Mouse (Mus musculus) adrenal gland (tissue): ENCODE results near the gene Dnajc28.

Experiments
- intact Hi-C: fragments of 180-260 bp; cut with DNase I; formaldehyde crosslinking; loops from one replicate; pipeline ENCODE4 v1.15.1; 2025
- long read RNA-seq, 2 experiments: library from polyadenylated mRNA; unstranded; transcript quantifications; one replicate each; pipeline ENCODE4 v2.0.0; 2020; ENCODE audit warnings: borderline replicate concordance in 1 of 2; ENCODE audit not compliant: insufficient replicate concordance in 1 of 2

Gene Dnajc28
- long read RNA-seq, experiment 1, transcript Dnajc28-201 (2 exons, 3,368 nt): major isoform, 5 of 6 reads
- long read RNA-seq, experiment 1, partial matches to known transcripts: 0 of 6 reads
- long read RNA-seq, experiment 1, other reads (novel, unspliced or antisense): 1 of 6 reads
- long read RNA-seq, experiment 2, partial matches to known transcripts: 0 of 4 reads
- long read RNA-seq, experiment 2, other reads (novel, unspliced or antisense): 1 of 4 reads

DNA sequence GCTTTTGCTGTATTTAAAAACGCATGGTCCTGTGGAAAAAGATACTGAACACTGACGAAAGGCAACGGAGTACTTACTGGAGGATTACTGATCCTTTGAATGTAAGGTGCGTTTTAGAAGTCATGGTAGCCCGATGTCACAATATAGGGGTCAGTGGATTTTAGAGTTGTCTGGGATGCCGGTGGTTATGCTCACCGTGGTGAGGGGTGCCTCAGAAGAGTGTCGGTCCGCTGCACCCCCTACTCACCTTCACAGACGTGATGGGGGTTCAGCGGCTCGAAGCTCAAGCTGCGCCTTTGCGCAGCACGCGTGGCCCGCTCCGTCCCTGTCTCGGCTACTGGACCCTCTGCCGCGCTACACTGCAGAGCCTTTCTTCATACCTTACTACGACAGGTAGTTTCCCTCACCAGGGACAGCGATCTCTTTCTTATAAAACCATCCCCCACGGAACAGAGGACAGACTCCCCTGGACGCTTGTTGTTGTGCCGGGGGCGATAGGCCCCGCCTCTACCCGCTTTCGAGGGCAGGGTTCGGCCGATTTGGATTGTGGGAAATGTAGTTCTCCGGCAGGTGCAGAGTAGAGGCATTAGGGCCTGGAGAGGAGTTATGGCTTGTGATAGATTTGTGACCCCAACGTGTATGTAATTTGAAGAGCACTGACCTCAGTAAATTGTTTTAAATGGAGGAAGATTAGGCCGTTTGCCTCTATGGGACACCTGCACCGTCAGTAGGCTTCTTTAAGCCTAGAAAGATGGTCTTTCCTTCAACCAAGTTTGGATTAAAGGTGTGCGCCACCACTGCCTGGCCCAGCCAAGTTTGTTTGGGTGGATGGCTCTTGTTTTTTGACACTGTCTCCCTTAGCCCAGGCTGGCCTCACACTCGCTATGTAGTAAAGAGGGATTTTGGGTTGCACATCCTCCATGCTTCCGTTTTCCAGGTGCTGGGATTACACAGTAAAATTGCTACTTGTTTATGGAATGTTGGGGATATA, at the start of gene Dnajc28:
Gene Dnajc28 (minus strand): TSS at position 516 of the 991 bp plus-strand sequence.
- intact Hi-C loops: no loop called here

DNA sequence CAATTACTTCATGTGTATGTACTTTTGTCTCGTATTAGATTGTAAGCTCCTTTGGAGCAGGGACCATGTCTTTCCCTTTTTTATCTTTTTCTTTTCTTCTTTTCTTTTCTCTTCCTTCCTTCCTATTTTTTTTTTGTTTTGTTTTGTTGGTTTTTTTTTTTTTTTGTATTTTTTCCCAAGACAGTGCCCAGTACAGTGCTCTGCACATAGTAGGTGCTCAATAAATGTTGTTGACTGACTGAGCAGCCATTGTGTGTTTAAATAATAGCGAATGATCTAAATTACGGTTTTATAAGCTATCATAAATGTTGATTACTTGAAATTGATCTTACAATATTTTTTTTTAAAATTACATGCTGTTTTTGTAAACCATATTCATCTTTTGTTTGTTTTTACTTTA, 45.0 kb upstream of the Dnajc28 start:
- intact Hi-C loops: no loop called here

DNA sequence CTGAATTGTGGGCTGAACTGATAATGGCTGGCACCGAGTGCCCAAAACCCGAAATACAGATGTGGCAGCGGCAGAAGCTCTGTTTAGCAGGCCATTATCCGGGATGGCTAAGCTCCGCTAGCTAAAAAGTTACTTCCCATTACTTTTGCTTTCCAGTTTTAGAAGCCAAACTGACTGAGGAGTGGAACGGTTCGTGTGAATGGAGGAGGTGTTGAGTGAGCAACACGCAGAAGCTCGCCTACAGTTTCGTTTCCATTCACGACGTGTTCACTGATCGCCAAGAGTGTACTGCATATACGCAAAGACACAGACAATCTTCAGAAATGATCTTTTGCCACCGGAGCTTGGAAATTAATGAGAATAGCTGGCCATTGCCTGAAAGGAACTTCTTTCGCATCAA, 43.5 kb upstream of the Dnajc28 start:
- intact Hi-C loops: no loop called here

DNA sequence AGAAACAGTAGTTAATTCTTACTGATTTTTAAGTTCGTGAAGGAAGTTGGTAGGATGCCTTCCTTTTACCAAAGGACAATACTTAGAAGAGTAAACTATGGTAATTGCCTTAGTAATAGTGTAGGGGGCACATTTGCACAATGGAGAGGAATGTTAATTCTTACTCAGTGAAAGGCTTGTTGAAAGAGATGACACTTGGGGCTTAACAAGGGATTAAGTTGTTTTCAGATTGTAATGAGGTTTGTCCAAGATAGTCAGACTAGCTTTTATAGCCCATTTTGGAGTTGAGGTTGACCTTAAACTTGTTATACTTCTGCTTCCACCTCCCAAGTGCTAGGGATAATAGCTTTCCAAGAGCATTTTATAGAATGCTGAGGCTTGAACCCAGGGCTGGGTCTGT, 42.6 kb upstream of the Dnajc28 start:
- intact Hi-C loops: no loop called here

DNA sequence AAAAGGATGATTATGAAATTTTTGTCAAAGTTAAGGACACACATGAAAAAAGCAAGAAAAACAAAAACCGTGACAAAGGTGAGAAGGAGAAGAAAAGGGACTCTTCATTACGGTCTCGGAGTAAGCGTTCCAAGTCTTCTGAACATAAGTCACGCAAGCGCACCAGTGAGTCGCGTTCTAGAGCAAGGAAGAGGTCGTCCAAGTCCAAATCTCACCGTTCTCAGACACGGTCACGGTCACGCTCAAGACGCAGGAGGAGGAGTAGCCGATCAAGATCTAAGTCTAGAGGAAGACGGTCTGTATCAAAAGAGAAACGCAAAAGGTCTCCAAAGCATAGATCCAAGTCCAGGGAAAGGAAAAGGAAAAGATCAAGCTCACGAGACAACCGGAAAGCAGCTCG, 41.0 kb upstream of the Dnajc28 start:
- intact Hi-C loops: no loop called here

DNA sequence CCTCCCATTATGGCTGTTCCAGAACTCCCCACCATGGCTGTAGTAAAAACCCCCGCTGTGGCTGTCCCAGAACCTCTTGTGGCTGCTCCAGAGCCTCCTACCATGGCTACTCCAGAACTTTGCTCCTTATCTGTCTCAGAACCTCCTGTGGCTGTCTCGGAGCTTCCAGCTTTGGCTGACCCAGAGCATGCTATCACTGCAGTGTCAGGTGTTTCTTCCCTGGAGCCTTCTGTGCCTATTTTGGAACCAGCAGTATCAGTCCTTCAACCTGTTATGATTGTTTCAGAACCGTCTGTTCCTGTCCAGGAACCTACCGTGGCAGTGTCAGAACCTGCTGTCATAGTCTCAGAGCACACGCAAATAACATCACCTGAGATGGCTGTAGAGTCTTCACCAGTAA, 39.6 kb upstream of the Dnajc28 start:
- intact Hi-C loops: no loop called here

DNA sequence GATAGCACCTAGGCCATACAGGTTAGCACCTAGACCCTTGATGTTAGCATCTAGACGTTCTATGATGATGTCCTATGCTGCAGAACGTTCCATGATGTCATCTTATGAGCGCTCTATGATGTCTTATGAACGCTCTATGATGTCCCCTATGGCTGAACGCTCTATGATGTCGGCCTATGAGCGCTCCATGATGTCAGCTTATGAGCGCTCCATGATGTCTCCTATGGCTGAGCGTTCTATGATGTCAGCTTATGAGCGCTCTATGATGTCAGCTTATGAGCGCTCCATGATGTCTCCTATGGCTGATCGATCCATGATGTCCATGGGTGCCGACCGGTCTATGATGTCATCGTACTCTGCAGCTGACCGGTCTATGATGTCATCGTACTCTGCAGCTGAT, 38.5 kb upstream of the Dnajc28 start:
- intact Hi-C loops: no loop called here

DNA sequence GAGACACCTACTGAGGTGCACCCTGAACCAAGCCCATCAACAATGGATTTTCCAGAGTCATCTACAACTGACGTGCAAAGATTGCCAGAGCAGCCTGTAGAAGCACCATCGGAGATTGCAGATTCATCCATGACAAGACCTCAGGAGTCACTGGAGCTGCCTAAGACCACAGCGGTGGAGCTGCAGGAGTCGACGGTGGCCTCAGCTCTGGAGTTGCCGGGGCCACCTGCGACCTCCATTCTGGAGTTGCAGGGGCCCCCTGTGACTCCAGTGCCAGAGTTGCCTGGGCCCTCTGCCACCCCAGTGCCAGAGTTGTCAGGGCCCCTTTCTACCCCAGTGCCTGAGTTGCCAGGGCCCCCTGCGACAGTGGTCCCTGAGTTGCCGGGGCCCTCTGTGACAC, 36.5 kb upstream of the Dnajc28 start:
- intact Hi-C loops: no loop called here

DNA sequence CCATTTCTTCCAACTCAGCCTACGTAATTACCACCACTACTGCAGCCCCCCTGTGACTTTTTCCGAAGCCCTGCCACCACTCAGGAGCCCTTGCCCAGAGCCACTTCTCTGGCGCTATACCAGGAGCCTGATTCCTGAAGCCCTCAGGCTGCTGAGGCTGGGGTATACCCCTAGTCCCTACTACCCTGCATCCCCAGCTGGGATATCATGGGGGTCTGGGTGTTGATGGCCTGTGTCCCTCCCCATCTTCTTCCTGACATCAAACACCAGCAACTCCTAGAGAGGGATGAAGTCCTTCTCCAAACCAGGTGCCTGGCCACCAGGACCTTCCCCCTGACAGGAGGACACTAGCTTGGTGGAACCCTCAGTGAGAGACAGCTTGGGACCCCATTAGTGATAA, 33.4 kb upstream of the Dnajc28 start:
- intact Hi-C loops: no loop called here

DNA sequence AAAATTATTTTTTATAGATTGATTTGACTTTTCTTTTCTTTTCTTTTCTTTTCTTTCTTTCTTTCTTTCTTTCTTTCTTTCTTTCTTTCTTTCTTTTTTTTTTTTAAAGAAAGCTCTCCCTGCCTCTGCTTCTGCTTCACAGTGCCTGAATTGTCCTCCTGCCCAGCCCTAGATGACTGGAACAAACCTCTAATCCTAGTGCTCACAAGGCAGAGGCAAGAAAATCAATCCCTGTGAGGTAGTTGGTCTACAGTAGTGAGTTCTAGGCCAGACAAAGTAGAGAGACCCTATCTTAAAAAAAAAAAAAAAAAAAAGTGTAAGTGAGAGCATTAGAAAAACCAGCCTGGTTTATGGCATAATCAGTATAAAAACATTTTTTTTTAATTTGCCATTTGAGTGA, 31.0 kb upstream of the Dnajc28 start:
- intact Hi-C loops: loop anchor here (5.0 kb wide), 1 partner anchor 52 kb away; the partner anchor contains the start of gene Tmem50b

DNA sequence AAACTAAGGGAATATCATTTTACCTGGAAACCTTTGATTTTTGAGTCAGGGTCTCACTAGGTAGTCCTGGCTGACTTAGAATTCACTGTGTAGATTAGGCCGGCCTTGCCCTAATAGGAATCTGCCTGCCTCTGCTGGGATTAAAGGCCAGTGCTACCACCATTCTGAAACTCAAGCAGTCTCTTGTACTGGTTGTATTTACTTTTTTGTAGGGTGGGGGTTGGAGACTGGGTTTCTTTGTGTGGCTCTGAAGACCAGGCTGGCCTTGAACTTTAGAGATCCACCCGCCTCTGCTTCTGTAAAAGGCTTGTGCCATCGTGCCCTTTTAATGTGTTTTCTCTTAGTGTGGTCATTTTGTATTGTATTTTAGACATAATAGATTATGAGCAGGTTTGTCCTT, 30.4 kb upstream of the Dnajc28 start:
- intact Hi-C loops: loop anchor here (5.0 kb wide), 1 partner anchor 52 kb away; the partner anchor contains the start of gene Tmem50b

DNA sequence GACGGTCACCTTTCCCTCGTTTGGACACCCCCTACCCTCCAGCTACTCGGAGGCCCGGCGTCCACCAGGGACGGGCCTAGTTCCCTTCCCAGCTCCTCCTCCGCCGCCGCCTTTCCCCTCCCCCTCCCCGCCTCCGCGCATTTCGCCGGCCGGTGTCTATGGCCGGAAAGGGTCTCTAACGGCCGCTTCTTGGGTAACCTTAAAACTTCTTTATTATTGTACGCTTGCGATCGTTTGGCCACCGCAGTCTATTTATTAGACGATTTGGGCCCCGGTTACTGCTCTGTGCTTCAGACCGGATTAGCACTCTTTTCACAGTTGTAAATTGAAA, 29.4 kb upstream of the Dnajc28 start:
- intact Hi-C loops: loop anchor here (5.0 kb wide), 1 partner anchor 51 kb away; the partner anchor contains the start of gene Tmem50b

DNA sequence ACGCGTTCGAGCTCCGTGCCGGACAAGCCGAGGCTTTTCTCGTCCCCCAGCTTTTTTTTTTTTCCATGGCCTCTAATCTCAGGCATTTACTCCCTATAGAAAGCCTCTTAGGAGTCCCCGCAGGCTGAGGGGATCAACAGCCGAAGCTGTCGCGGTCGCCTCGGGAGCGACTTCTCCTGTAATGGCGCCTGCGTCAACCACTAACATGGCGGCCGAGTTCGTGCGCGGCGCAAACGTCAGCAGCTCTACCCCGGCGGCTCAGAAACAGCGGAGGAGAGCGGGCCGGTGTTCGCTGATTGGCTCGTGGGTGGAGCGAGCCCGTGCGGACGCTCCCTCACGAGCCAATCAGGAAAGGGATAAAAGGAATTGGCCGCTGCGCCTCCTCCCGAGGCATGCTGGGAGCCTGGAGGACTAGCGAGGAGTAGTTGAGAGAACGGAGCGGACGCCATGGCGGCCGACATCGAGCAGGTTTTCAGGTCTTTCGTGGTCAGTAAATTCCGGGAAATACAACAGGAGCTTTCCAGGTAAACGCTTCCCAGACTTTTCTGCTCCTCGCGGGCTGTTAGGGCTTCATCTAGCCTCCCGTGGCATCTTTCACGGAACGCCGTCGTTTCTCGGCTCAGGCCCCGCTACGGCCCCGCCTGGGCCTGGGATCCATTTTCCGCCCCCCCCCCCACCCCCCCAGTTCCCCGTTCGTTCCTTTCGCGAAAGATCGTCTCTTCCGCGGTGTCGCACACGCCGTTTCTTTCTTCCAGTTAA, 28.8 kb upstream of the Dnajc28 start, which contains the start of gene Son:
Gene Son (plus strand): TSS at position 46 of the 759 bp plus-strand sequence.
- intact Hi-C loops: loop anchor here (5.0 kb wide), 1 partner anchor 50 kb away; the partner anchor contains the start of gene Tmem50b

DNA sequence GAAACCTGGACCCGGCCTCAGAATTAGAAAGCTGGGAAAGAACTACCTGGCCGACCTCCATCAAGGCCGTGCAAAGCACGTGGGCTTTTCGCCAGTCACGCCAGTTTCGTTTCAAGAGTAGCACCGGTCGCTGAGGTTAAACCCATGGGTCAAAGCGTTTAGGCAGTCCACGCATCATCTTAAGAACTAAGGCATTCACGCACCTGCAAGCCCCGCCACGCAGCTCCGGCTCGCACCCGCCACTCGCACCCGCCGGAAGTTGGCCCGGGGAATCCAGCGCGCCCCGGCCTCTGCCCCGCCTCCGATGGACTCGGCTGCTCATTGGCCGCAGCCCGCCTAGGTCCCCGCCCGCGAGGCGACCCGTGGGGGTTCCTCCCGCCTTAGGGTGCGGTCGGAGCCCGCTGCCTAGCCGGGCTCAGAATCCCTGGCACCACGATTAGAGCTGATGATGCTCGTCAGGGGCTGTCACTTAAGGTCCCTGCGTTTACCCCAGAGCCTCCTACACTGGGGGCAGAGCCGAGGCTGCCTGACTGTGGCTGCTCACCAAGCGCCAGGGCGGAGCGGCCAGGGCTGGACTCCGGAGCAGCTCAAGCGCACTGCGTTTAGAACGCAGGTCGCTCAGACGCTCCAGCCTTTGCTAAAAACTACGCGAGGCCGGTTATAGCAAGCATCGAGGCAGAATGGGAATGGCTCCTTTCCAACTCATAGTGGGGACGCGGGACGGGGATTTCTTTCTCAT, 28.0 kb upstream of the Dnajc28 start, which contains the start of gene Gart:
Gene Gart (minus strand): TSS at position 272 of the 739 bp plus-strand sequence.
- intact Hi-C loops: loop anchor here (5.0 kb wide), 1 partner anchor 50 kb away; the partner anchor contains the start of gene Tmem50b

DNA sequence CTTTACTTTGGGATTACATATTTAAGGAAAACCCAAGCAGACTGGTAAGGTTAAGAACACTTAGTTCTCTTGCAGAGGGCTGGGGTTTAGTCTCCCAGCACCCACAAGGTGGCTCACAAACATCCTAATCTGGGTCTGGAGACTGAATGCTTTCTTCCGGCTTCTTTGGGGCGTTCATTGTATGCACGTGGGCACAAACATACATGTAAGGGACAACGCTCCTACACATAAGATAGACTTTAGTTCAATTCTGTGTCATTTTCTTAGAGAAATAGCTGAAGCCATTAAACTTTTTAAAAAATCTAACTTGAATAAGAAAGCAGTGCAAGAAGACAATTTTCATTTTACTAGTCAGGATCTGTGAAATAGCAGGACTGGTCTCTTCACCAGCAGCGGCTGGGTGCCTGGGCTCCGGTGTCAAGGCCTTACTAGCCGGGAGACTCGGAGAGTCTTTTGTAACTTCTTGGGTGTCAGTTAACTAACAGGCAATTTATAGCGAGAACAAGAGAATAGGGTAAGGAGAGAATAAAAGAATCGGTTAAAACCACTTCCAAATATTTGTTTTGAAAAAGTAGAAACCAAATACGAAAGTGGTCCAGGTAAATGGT, 27.3 kb upstream of the Dnajc28 start:
- intact Hi-C loops: loop anchor here (5.0 kb wide), 1 partner anchor 49 kb away; the partner anchor contains the start of gene Tmem50b

DNA sequence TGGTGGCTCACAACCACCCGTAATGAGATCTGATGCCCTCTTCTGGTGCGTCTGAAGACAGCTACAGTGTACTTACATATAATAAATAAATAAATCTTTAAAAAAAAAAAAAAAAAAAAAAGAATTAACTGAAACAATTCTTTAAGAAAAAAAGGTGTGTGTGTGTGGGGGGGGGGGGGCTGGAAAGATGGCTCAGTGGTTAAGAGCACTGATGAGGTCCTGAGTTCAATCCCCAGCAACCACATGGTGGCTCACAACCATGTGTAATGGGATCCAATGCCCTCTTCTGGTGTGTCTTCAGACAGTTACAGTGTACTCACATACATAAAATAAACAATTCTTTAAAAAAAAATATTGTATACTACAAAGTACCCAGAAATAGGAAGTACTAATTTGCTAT, 26.6 kb upstream of the Dnajc28 start:
- intact Hi-C loops: loop anchor here (5.0 kb wide), 1 partner anchor 48 kb away; the partner anchor contains the start of gene Tmem50b

DNA sequence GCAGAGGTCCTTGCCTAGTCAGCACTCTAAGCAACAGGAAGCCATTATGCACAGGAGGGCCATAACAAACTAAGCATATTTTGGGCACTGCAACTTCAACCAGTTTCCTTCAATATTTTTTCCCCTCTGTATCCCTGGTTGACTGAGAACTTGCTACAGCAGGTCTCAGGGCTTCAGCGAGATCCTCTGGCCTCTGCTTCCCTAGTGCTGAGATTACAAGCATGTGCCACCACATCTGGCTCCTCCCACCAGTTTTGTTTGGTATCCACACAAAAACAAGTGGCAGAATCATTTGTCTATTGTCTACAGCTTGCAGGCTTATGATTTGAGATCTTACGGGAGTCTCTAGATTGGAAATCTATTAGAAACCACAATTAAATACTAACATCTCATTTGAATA, 26.1 kb upstream of the Dnajc28 start:
- intact Hi-C loops: loop anchor here (5.0 kb wide), 1 partner anchor 48 kb away; the partner anchor contains the start of gene Tmem50b

DNA sequence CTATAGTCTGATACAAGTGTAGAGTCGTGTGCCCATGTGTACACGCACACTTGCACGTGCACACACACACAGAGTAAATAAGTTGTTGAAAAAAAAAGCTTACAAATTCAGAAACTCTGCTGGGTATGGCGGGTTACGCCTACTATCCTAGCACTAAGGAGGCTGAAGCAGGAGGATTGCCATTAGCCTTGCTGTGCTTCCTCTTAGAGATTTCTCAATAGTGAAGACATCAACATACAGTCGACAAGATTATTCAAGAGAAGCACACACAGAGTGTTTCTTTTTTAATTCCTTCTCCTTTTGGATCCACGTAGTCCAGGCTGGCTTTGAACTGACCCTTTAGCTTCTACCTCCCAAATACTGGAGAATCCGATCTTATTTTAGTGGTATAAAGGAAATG, 21.3 kb upstream of the Dnajc28 start:
- intact Hi-C loops: no loop called here

DNA sequence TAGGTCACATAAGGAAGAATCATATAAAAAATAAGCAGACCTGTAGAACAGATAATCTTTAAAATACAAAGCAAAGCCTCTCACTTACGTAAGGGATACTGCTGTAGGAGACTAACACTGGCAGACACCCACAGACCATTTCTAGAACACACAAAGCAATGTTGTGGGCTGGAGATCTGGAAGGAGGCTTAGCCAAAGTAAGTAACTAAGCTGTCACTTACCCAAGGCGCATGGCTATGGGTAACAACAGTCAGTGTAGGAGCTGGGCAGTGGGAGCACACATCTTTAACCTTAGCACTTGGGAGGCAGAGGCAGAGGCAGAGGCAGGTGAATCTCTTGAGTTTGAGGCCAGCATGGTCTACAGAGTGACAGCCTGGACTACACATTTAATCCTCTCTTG, 20.8 kb upstream of the Dnajc28 start:
- intact Hi-C loops: no loop called here

DNA sequence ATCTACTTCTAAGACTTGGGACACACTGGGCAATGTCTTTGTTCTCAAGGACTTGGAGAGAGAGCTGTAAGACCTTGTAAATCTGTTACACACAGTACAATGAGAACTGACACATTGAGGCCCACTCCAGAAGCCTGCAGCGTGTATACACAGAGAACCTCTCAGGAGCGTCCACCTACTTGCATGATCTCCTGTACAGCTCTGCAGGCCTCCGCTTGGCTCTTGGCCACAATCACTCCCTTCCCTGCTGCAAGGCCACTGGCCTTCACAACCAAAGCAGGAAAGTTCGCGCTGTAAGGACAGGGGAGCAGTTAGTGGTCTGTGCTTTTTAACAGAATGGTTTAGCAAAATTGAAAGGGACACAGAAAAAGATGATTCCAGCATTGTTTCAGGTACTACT, 20.3 kb upstream of the Dnajc28 start:
- intact Hi-C loops: no loop called here
